Mouse (Mus musculus) megakaryocyte, embryonic 14.5 days (primary cell): ENCODE results near the gene Zfp563. TPM values are rescaled to one million over a fixed set of nuclear protein-coding genes. Genes with fewer than 3 reads are reported as not detected.

ENCODE experiments used
- H3K27me3 ChIP-seq: replicated peaks from 2 replicates; pipeline ENCODE3; 2012; ENCODE audit warnings: inconsistent platforms
- H3K36me3 ChIP-seq: replicated peaks from 2 replicates; pipeline ENCODE3; 2012; ENCODE audit warnings: low read length, inconsistent platforms, mixed read lengths
- H3K4me1 ChIP-seq: 2 replicates; pipeline ENCODE4 v1.6.1; 2012; ENCODE audit warnings: inconsistent platforms
- H3K4me3 ChIP-seq: replicated peaks from 2 replicates; pipeline ENCODE3; 2012; ENCODE audit warnings: moderate library complexity, mild to moderate bottlenecking, inconsistent platforms
- H3K9me3 ChIP-seq: 2 replicates; pipeline ENCODE4 v1.6.1; 2012; ENCODE audit warnings: inconsistent platforms
- FLI1 ChIP-seq: IDR thresholded peaks from 2 replicates; pipeline ENCODE4 v1.6.1; 2012; ENCODE audit warnings: low read length, inconsistent platforms, mixed read lengths
- GATA1 ChIP-seq: IDR thresholded peaks from 3 replicates; pipeline ENCODE4 v1.6.1; 2012; ENCODE audit warnings: mixed read lengths, low read length, inconsistent platforms, borderline replicate concordance
- polyA plus RNA-seq: library from polyadenylated mRNA; stranded (reverse); fragments of >175 nt; gene quantifications from 2 replicates; pipeline ENCODE4 v1.2.3, GENCODE M21; 2012; ENCODE audit warnings: low replicate concordance; ENCODE audit not compliant: insufficient read depth

Zfp563 gene
- not detected in 2 replicates for polyA plus RNA-seq

DNA sequence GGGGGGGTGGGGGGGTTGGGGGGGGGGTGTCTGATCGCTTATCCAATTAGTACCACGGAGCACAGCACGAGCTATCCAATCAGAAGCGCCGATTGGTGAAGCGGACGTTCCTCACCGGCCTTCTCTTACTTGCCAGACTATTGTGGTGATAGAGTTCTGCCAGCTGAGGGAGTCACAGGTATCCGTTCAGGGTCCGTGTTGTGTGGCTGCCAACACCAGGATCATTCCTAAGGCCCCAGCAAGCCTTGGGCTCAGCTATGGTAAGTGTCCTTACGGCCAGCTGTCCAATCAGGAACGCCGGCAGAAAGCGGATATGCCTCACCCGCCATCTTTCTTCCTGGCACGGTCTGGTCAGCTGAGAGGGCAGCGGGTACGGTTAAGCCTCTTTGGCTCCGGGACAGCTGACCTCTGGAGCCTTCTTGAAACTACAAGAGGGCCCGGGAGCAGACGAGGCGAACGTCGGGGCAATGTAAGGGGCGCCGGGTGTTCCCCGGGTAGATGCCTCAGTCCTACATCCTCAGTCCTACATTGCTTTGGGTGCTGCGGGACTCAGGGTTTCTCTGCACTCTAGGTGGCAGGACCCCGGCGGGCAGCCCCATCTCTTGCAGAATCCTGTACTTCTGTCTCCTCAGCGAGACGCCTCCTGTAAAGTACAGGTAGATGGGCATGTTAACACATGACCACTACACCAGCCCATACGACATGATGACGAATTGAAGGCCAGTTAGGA is at the start of gene Zfp563:
Gene Zfp563, plus strand, starts transcription at position 91 of the 730 bp plus-strand sequence.
- peak within 1 kb of the TSS; percentile 91 for H3K4me3 ChIP-seq
- peaks cover 20% of the 10 kb centered on the region for H3K4me1 ChIP-seq
- H3K36me3 ChIP-seq: no peaks in the 10 kb centered on the region
- H3K9me3 ChIP-seq: no peaks in the 10 kb centered on the region
- no peaks in the 10 kb centered on the region for H3K27me3 ChIP-seq
- TF ChIP-seq FLI1 (no peak), GATA1 (no peak)

DNA sequence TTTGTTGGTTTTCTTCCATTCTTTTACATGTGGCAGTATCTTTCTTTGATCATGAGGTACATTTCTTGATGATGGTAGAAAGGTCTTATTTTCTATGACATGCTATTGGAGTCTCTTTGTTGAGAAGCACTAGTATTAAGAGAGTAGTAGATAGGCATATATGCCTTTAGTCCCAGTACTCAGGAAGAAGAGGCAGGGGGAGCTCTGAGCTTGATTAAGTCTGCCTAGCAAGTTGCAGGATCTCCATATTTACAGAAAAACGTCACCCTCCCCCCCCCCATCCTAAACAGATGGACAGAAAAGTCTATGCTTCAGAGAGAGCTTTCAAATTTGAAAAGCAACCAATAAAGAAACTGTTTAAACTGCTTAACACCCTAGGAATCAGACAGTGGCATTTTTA is 30.3 kb upstream of the Zfp563 start:
- Histone ChIP-seq H3K27me3 (peaks cover 3% of the 10 kb centered on the region), H3K9me3 (no peaks in the 10 kb centered on the region), H3K36me3 (no peaks in the 10 kb centered on the region), H3K4me3 (no peak overlapping the region), H3K4me1 (peaks cover 10% of the 10 kb centered on the region)
- no peak for TF ChIP-seq GATA1
- no peak for TF ChIP-seq FLI1

DNA sequence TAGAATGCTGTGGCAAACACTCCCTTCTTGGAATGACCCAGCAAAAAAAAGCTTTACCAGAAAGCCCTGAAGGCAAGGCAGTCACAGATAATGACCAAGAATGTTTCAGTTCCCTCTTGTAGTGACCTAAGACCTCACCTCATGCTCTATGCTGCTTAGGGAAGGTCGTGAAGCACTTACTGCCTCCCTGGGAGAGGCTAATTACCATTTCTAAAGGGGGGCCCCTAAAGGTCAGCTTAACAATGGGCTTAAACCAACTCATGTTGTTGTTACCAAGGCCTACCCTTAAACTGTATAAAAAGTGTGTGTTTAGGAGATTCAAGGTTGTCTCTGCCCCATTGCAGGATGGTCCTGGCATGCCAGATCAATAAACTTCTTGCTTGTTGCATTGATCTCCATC is 26.1 kb upstream of the Zfp563 start:
- Histone ChIP-seq H3K4me3 (peak overlapping the region; percentile 64), H3K36me3 (no peaks in the 10 kb centered on the region), H3K4me1 (peaks cover 10% of the 10 kb centered on the region), H3K27me3 (peaks cover 7% of the 10 kb centered on the region), H3K9me3 (peaks cover 11% of the 10 kb centered on the region; the same call in 1 of the 2 replicates)
- TF ChIP-seq GATA1 (no peak), FLI1 (no peak)

DNA sequence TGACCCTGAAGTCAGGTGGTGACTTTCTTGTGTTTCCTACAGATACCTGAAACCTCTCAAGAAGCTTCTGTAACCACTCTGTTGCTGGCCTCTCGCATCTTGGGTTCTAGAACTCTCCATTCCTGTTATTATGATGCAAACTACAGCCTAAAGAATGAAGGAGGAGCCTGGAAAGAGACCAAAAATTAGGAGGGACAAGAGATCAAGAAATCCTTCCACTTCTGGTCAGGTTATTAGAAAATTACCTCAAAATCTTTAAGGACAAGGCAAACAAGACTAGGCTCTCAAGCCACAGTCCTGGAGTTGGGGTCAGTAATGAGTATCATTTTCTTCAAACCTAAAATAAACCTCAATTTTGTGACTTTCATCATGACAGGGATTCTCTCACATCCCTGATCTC is 21.2 kb upstream of the Zfp563 start, which contains the start of gene 4921501E09Rik:
Gene 4921501E09Rik, minus strand, starts transcription at position 101 of the 400 bp plus-strand sequence.
- Histone ChIP-seq H3K27me3 (peaks cover 7% of the 10 kb centered on the region), H3K9me3 (peaks cover 12% of the 10 kb centered on the region; the same call in 1 of the 2 replicates), H3K36me3 (no peaks in the 10 kb centered on the region), H3K4me1 (peaks cover 3% of the 10 kb centered on the region; the same call in 1 of the 2 replicates), H3K4me3 (no peak within 1 kb of the TSS)
- TF ChIP-seq GATA1: no peak
- no peak for TF ChIP-seq FLI1

DNA sequence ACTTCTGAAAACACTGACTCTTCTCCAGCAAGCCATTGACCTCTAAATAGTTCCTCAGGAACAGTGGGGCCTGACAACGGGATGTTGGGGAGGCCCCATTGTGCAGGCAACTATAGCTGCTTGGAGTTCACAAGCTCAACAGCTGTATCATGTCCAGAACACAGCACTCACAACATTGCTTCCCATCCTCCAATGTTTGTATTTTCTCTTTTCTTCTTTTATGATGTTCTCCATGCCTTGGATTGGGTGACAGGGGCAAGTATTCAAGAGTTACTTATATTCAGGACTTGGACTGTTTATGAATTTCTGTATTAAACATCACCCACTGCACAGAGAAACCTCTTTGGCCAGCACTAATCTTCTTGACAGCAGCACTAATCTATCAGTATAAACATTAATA is 2.5 kb downstream of the Zfp563 start:
- TF ChIP-seq FLI1: no peak
- TF ChIP-seq GATA1: no peak
- no peak overlapping the region for H3K4me3 ChIP-seq
- H3K9me3 ChIP-seq: no peaks in the 10 kb centered on the region
- peaks cover 2% of the 10 kb centered on the region for H3K36me3 ChIP-seq
- H3K27me3 ChIP-seq: no peaks in the 10 kb centered on the region
- H3K4me1 ChIP-seq: peaks cover 20% of the 10 kb centered on the region

DNA sequence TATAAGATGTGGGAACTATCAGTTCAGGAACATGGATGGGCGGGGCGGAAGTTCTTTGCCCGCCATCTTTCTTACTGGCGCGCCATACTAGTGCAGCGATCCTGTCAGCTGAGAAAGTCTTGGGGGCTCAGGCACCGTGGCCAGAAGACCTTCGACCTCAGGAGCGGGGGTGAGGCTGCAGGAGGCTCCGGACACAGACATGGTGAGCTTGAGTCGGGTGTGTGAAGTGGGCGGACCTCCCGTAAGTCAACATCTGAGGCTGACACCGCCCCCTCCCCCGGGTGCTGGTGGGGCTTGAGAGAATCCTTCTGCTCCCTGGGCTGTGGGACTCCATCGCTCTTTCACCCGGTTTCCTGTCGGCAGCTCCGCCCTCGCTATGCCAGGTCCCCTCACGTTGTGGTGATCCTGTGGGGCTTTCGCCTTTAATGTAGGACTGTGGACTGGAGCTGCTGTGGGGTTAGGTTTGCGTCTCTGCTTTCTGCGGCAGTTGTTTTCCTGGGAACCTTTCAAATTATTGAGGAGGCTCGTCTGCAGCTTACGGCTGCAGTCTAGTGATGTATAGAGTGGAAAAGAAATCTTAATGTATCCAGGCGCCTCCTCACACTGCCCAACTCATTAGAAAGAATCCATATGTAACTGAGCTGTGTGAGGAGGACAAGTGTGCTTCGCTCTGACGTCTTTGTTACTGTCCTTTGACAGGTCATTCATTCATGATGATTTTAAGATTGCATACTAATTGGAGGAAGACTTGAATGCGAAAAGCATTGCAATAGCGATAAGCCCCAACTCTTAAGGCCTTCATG is 3.5 kb downstream of the Zfp563 start:
- H3K27me3 ChIP-seq: no peaks in the 10 kb centered on the region
- TF ChIP-seq FLI1 (no peak), GATA1 (no peak)
- peak overlapping the region; percentile 99 for H3K4me3 ChIP-seq
- H3K9me3 ChIP-seq: no peaks in the 10 kb centered on the region
- H3K4me1 ChIP-seq: peaks cover 20% of the 10 kb centered on the region
- H3K36me3 ChIP-seq: peaks cover 2% of the 10 kb centered on the region

DNA sequence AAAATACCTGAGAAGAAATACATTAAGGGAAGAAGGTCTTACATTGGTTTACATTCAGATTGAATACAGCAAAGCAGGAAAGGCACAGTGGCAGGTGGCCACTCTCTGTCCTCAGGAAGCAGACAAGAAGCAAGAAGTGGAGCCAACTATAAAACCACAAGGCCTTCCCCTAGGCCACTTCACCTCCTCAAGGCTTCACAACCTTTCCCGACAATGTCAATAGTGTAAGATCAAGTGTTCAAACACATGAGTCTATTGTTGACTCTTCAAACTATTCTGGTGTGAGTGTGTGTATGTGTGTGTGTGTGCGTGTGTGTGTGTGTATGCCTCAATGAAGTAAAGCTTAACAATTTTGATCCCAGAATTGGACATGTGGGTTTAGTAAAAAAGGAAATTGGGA is 8.3 kb downstream of the Zfp563 start:
- TF ChIP-seq FLI1 (no peak), GATA1 (no peak)

DNA sequence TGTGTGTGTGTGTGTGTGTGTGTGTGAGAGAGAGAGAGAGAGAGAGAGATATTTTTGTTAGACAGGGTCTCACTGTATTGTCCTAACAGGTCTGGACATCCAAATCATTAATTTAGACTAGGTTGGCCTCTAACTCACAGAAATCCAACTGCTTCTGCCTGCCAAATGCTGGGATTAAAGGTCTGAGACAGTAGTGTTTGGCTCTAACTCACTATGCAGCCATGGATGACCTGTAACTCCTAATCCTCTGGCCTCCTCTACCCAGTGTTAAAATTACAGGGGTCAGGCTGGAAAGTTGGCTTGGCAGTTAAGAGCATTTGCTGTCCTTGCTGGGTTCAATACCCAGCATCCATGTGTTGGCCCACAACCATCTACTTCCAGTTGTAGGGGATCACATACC is 35.4 kb downstream of the Zfp563 start:
- H3K9me3 ChIP-seq: no peaks in the 10 kb centered on the region
- H3K4me3 ChIP-seq: no peak overlapping the region
- no peaks in the 10 kb centered on the region for H3K27me3 ChIP-seq
- H3K4me1 ChIP-seq: no peaks in the 10 kb centered on the region
- H3K36me3 ChIP-seq: no peaks in the 10 kb centered on the region
- TF ChIP-seq GATA1 (no peak), FLI1 (no peak)

More for the DNA sequence above, 8.3 kb downstream of the Zfp563 start:
- Histone ChIP-seq H3K9me3 (no peaks in the 10 kb centered on the region), H3K4me1 (peaks cover 10% of the 10 kb centered on the region), H3K36me3 (peaks cover 5% of the 10 kb centered on the region), H3K27me3 (no peaks in the 10 kb centered on the region), H3K4me3 (no peak overlapping the region)

DNA sequence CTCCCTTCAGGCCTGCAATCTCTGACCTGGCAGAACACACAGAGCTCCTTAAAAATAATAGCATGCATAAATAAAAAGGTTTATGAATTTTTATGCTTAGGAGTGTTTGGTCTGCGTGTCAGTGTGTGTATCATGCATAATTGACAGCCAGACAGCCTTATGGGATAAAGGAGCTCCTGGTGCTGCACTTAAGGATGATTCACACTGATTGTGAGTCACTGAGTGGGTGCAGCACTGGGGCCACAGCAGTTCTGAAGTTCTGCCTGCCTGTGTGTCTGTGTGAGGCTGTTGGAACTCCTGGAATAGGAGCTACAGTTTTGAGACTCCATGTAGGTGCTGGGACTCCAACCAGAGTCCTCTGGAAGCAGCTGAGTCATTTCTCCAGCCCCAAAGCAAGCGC is 37.1 kb downstream of the Zfp563 start:
- Histone ChIP-seq H3K36me3 (no peaks in the 10 kb centered on the region), H3K27me3 (no peaks in the 10 kb centered on the region), H3K4me1 (no peaks in the 10 kb centered on the region), H3K4me3 (no peak overlapping the region), H3K9me3 (no peaks in the 10 kb centered on the region)
- no peak for TF ChIP-seq GATA1
- TF ChIP-seq FLI1: no peak
